Mouse (Mus musculus) forebrain, embryonic 10.5 days (tissue): ENCODE measurements around the gene Mki67. TPM values are rescaled to one million over a fixed set of nuclear protein-coding genes. Genes with fewer than 3 reads are reported as not detected.

ENCODE experiments used
- DNase-seq: peaks from one replicate; pipeline ENCODE4 v3.0.0-alpha.2; 2017; ENCODE audit warnings: low spot score; ENCODE audit errors: extremely low spot score
- H3K27ac ChIP-seq: fragments of 300-500 bp; sonication (generic); 2 replicates; pipeline ENCODE4 v1.5.1; 2016; ENCODE audit warnings: mild to moderate bottlenecking
- H3K27me3 ChIP-seq: fragments of 300-500 bp; sonication (generic); 2 replicates; pipeline ENCODE4 v1.6.1; 2016; ENCODE audit warnings: mild to moderate bottlenecking; ENCODE audit not compliant: poor library complexity, severe bottlenecking
- H3K36me3 ChIP-seq: fragments of 300-500 bp; sonication (generic); replicated peaks from 2 replicates; pipeline ENCODE4 v1.6.1; 2016; ENCODE audit warnings: mild to moderate bottlenecking, moderate library complexity
- H3K4me1 ChIP-seq: fragments of 300-500 bp; sonication (generic); 2 replicates; pipeline ENCODE4 v1.6.1; 2016
- H3K4me3 ChIP-seq: fragments of 300-500 bp; sonication (generic); 2 replicates; pipeline ENCODE4 v1.5.1; 2016; ENCODE audit warnings: mild to moderate bottlenecking, moderate library complexity
- H3K9me3 ChIP-seq: fragments of 300-500 bp; sonication (generic); 2 replicates; pipeline ENCODE4 v1.6.1; 2016; ENCODE audit warnings: mild to moderate bottlenecking, moderate library complexity
- WGBS: fragments of 180-500 bp; shearing (Covaris S2); methylation state at CpG from one replicate; pipeline ENCODE4 v1.1.7; 2016; 5-methylcytosine and 5-hydroxymethylcytosine counted together
- polyA plus RNA-seq: library from polyadenylated mRNA; unstranded; fragments of >200 nt; fragmentation: Nextera tagmentation; extraction: Ambion mirVana; gene quantifications from 2 replicates; pipeline ENCODE4 v1.2.1, GENCODE M21; 2016

Mki67 gene
- polyA plus RNA-seq, 1 experiment from 2014 or later: 53.4 TPM

DNA sequence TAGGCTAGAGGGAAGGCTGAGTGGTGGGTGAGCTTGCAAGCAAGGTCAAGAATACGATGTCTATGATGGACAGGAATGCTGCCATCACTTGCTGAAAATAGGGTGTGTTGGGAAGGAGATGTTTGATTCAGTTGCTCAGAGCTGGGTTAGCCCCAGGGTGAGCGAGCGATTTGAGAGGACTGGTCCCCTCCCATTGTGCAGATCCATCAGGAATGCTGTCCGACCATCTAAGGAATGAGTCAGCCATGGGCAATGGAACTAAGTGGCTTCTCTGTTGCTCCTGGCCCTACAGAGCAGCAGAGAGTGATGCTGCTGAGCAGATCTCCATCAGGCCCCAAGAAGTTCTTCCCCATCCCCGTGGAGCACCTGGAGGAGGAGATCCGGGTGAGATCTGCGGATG is 62.6 kb downstream of the Mki67 start:
- Histone ChIP-seq H3K27me3 (no peaks in the 10 kb centered on the region), H3K36me3 (no peaks in the 10 kb centered on the region), H3K9me3 (no peaks in the 10 kb centered on the region), H3K4me1 (peaks cover 6% of the 10 kb centered on the region; the same call in 1 of the 2 replicates), H3K4me3 (no peak overlapping the region), H3K27ac (no peak overlapping the region)
- WGBS: 89% methylated on average over 7 of the region's 7 CpGs
- no peak for DNase-seq

DNA sequence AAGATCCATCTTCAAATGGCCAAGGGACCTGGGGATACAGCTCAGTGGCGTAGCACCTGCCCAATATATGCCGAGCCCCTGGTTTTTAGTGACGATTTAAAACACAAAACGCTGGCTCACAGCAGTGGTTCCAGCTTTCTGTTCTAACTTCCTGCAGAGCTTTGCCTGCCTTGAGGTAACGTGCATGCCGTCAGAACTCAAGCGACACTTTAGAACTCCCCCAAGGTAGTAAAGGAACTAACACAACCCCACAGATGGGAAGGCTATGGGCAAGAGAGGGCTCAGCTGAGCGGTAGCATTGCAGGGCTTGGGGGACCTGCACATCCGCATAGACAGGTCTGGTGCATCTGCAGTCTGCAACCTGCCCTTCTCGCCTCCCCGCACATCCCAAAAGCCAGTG is 63.4 kb downstream of the Mki67 start:
- no peak for DNase-seq
- Histone ChIP-seq H3K27ac (no peak overlapping the region), H3K4me1 (peaks cover 6% of the 10 kb centered on the region; the same call in 1 of the 2 replicates), H3K9me3 (peaks cover 5% of the 10 kb centered on the region; the same call in 1 of the 2 replicates), H3K4me3 (no peak overlapping the region), H3K27me3 (no peaks in the 10 kb centered on the region), H3K36me3 (no peaks in the 10 kb centered on the region)
- WGBS: 71% methylated on average over 11 of the region's 11 CpGs

DNA sequence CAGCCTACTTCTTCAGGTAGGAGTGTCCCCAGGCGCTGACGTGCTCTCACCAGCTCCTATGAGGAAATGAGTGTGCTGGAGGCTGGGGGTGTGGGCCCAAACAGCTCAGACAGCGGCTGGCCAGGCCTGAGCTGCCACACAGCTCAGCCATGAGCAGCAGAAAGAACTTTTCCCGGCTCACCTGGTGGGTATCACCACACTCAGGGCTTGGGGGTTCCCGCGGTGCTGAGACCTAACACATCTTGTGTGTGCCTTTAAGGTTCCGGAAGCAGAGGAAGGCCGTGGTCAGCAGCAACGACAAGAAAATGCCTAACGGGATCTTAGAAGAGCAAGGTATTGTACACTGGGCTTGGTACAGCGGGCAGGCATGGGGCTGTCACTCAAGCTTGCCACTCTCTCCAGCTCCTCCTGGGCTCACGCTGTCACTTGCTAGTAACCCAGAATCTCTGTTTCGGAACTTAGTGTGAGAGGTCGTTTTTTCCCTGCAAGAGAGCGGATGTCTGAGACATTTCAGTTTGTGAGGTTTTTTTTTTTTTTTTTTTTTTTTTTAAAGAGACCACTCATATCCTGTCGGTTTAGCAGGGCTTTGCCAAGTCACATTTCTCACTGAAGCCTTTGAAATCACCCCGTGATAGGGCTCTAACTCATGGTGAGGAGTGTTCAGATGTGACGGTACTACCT is 64.2 kb downstream of the Mki67 start:
- Histone ChIP-seq H3K27ac (no peak overlapping the region), H3K4me3 (no peak overlapping the region), H3K9me3 (peaks cover 5% of the 10 kb centered on the region; the same call in 1 of the 2 replicates), H3K4me1 (peaks cover 3% of the 10 kb centered on the region; the same call in 1 of the 2 replicates), H3K36me3 (no peaks in the 10 kb centered on the region), H3K27me3 (no peaks in the 10 kb centered on the region)
- WGBS: 77% methylated on average over 18 of the region's 18 CpGs
- DNase-seq: no peak

DNA sequence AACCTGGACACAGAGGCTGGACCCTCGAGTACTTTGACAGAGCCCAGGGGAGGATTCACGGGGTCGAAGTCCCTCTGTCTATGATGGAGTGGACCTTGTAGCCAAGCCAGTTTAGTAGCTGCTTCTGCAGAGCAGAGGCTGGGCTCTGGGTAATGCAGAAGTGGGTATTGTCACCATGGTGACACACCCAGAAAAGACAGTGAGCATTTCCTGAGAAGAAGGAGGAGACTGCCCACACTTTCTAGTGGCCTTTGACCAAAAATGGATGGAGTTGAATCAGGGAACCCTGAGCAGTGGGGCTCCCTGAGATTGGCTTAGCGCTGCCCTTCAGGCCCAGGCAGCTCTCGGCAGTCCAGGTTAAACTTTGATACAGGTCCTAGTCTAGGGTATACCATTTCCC is 66.1 kb downstream of the Mki67 start:
- H3K27me3 ChIP-seq: no peaks in the 10 kb centered on the region
- H3K4me1 ChIP-seq: no peaks in the 10 kb centered on the region
- peaks cover 5% of the 10 kb centered on the region; the same call in 1 of the 2 replicates for H3K9me3 ChIP-seq
- DNase-seq: no peak
- no peak overlapping the region for H3K4me3 ChIP-seq
- H3K27ac ChIP-seq: no peak overlapping the region
- 90% methylated on average over 5 of the region's 5 CpGs for WGBS
- no peaks in the 10 kb centered on the region for H3K36me3 ChIP-seq

DNA sequence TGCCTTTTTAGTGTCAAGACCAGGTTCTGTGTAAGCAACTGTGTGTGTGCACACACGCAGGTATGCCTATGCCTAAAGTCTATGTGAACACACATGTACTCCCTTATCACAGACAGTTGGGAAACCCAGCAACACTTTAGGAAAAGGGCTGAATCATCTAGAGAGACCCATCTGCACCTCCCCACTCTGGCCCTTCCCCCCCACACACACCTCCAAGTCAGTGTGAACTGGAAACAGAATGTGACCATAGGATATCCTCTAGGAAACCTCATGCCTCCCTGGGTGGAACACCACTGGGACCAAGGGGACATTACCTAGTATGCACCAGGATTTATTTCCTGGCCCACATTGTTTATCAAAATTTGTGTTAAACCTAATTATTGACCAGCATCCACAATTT is 66.9 kb downstream of the Mki67 start:
- 86% methylated on average over 1 of the region's 1 CpGs for WGBS
- no peak overlapping the region for H3K27ac ChIP-seq
- H3K9me3 ChIP-seq: peaks cover 5% of the 10 kb centered on the region; the same call in 1 of the 2 replicates
- no peaks in the 10 kb centered on the region for H3K4me1 ChIP-seq
- no peak overlapping the region for H3K4me3 ChIP-seq
- no peaks in the 10 kb centered on the region for H3K36me3 ChIP-seq
- no peaks in the 10 kb centered on the region for H3K27me3 ChIP-seq
- DNase-seq: no peak

DNA sequence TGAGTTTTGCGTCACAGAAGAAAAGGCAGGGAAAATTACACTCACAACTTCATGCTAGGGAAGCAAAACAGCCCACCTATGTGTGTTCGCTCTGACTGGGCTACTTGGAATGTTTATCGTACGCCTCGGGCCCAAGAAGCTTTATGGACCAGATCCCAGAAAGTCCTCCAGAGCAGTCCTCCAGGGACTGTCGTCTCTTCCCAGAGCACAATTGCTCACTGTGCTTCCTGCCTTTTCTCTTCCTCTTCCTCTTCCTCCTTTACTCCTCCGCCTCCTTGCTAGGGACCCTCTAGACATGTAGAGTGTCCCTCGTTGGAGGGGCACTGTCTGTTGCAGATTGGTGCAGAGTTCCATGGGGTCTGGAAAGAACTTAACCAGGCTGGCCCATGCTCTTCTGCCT is 67.3 kb downstream of the Mki67 start:
- Histone ChIP-seq H3K9me3 (peaks cover 5% of the 10 kb centered on the region; the same call in 1 of the 2 replicates), H3K4me1 (no peaks in the 10 kb centered on the region), H3K4me3 (no peak overlapping the region), H3K36me3 (no peaks in the 10 kb centered on the region), H3K27me3 (no peaks in the 10 kb centered on the region), H3K27ac (no peak overlapping the region)
- DNase-seq: no peak
- 92% methylated on average over 8 of the region's 8 CpGs for WGBS

DNA sequence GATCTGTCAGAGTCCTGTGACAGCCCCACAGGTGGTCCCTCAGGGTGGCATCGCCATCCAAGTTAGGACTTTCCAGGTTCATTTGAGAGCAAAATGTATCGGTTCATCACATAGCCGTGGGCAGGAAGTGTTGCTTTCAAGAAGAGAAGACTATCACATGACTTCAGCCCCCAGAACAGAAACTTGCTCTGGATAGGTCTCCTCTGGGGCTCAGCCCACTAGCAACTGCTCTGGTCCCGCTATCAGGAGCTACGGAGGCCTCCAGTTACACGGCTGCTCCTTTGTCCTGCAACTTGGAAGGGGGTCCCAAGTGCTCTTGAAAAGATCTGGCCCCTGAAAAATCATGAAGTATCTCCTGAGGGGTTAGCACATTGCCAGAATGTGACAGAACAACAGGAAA is 69.2 kb downstream of the Mki67 start:
- Histone ChIP-seq H3K4me3 (no peak overlapping the region), H3K27me3 (no peaks in the 10 kb centered on the region), H3K27ac (no peak overlapping the region), H3K36me3 (no peaks in the 10 kb centered on the region), H3K4me1 (no peaks in the 10 kb centered on the region), H3K9me3 (peaks cover 5% of the 10 kb centered on the region; the same call in 1 of the 2 replicates)
- WGBS: 91% methylated on average over 6 of the region's 6 CpGs
- DNase-seq: no peak

DNA sequence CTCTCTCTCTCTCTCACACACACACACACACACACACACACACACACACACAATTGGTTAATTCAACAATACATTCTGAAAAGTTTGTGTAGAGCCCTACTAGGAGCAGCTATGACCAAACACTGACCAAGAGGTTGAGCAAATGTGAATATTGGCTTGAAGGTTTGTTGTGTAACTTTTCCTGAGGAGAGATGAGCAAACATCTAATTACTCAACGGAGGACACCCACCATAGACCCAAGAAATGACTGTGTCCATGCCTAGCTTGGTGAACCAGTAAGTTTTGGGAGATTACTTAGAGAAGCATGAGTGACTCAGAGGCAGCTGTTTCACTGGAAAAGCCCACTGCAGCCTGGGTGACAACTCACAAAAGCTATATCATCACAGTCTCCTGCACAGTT is 71.7 kb downstream of the Mki67 start:
- no peaks in the 10 kb centered on the region for H3K4me1 ChIP-seq
- H3K4me3 ChIP-seq: no peak overlapping the region
- DNase-seq: no peak
- H3K27ac ChIP-seq: no peak overlapping the region
- no peaks in the 10 kb centered on the region for H3K36me3 ChIP-seq
- WGBS: 82% methylated on average over 1 of the region's 1 CpGs
- H3K27me3 ChIP-seq: no peaks in the 10 kb centered on the region
- H3K9me3 ChIP-seq: peaks cover 5% of the 10 kb centered on the region; the same call in 1 of the 2 replicates

DNA sequence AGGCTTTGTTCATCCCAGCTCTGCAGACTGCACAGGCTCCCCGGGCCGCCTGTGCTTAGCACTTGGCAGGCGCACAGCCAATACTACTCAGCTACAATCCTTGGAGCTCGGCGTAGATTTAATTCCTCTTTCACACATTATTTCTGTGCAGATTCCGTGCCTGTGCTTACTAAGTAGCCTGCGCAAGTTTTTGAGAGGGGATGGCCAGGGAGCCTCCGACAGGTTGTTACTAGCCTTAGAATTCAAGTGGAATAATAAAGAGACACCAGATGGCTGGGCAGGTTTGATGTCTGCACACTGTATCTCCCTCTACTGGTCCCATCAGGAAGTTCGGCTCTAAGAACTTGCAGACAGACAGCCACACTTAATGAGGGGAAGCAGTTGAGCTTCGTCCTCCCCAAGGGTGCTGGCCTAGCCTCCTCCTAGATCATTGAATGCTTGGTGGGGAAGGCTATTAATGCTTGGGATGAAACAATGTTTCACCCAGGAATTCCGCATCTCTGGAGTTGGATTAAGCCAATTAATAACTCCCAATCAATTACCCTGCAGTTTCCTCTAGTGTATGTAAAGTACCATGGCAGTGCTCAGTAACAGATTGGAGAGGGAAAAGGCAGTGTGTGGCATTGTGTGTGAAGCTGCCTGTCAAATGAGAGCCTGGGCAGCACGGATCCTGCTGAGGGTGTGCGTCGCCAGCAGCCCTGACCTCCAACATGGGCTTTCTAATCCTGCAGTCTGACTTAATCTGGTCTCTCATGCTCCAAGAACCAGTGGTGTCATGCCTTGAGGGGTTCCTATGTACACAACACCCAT is 74.3 kb downstream of the Mki67 start:
- DNase-seq: no peak
- no peaks in the 10 kb centered on the region for H3K36me3 ChIP-seq
- H3K4me1 ChIP-seq: no peaks in the 10 kb centered on the region
- no peak overlapping the region for H3K27ac ChIP-seq
- H3K9me3 ChIP-seq: no peaks in the 10 kb centered on the region
- H3K27me3 ChIP-seq: peaks cover 10% of the 10 kb centered on the region
- no peak overlapping the region for H3K4me3 ChIP-seq
- WGBS: 68% methylated on average over 14 of the region's 14 CpGs

Other genes starting within 250 kb of the Mki67 start
- not detected in 2 replicates for gene Clrn3, start 187.7 kb downstream of the Mki67 start, polyA plus RNA-seq
- 0.31 and 0.41 TPM in 2 replicates for gene Ptpre, start 178.9 kb downstream of the Mki67 start, polyA plus RNA-seq